Mouse (Mus musculus) heart, adult 18-20 months (tissue): ENCODE results near the gene Pafah1b3. TPM values are rescaled to one million over a fixed set of nuclear protein-coding genes. Genes with fewer than 3 reads are reported as not detected.
"Not testable (repeated sequence)": the region's sequence is repeated elsewhere in the genome, so short reads cannot be mapped to it uniquely, and the experiment has no call there.

ENCODE experiments used
- DNase-seq, 2 experiments: peaks; one replicate each; pipeline ENCODE4 v3.0.0; 2021 to 2022; ENCODE audit warnings: mixed read lengths in 1 of 2
- long read RNA-seq, 2 experiments: library from polyadenylated mRNA; stranded (forward); transcript quantifications; one replicate each; pipeline ENCODE4 v2.0.0; 2021
- total RNA-seq, 2 experiments: library from RNA; stranded (reverse); gene quantifications; 2 replicates each; pipeline ENCODE4 v1.2.3; 2021

Pafah1b3 gene
- 1 to 10 TPM; 4.0 to 5.6 TPM for total RNA-seq
- long read RNA-seq, experiment 1, partial matches to known transcripts, result 0 of 3 reads
- long read RNA-seq, experiment 1, other reads (novel, unspliced or antisense), result 1 of 3 reads
- long read RNA-seq, experiment 2, partial matches to known transcripts, result 0 of 1 reads
- long read RNA-seq, experiment 2, other reads (novel, unspliced or antisense), result 0 of 1 reads

DNA sequence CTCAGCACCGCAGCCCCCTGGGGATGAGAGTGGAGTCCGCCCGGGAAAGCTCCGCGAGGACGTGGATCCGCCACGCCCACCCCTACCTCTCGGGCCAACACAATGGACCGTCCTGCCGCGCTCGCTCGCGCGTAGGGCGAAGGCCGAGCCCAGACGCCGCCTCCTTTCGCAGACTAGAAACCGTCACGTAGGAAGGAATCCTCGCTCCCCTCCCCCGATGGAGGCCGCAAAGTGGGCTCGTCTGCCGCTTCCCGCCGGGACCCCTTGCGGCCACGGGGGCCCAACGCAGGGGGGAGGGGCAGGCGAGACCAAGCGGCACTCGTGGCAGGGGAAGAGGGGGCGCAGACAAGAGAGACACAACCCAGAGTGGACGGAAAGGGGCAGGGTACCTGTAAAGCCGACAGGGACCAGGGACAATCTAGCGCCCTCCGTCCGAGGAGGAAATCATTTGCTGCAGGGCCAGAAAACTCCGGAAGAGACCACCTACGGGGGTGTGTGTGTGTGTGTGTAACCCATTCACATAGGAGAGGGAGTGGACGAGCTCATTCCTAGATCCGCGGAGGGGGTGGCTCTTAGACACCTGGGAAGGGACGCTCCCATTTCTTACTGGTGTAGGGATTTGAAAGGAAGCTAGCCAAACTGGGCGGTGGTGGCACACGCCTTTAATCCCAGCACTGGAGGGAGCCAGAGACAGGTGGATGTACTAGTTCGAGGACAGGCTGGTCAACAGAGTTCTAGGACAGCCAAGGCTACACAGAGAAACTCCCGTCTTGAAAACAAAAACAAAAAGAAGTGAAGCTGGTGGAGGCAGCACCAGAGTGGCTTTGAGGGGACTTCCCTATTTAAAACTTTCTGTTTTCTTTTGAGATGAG is at the start of gene Pafah1b3:
Gene Pafah1b3 (minus strand): TSS at position 533 of the 872 bp plus-strand sequence.
- DNase-seq, result peak; percentile 73 to 75

DNA sequence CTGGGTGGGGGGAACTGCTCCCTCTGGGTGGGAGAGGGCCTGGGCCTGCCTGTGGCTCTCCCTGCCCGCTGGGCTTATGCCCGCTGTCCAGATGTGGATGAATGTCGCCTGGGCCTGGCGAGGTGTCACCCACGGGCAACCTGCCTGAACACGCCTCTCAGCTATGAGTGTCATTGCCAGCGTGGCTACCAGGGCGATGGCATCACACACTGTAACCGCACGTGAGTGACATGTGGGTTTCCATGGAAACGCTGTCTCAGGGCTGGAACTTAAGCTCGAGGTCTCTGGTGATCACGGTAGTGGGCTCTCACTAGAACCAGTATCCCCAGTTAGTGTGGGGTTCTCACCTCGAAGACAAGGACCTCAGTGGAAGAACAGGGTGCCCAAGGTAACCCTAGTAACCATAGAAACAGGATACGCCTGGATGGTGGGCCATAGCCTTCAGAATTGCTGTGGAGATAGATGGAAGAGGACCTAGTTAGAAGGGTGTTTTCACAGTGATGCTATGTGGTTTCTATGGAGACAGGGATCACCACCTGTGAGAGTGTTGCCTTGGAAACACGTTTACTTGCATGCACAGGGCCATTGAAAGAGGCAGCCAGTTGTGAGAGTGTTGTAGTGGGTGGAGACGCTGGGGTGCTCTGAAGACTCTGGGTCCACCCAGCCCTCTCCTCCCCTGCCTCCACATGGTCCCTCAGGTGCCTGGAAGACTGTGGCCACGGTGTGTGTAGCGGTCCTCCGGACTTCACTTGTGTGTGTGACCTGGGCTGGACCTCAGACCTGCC is 43.4 kb upstream of the Pafah1b3 start:
- no peak for DNase-seq

DNA sequence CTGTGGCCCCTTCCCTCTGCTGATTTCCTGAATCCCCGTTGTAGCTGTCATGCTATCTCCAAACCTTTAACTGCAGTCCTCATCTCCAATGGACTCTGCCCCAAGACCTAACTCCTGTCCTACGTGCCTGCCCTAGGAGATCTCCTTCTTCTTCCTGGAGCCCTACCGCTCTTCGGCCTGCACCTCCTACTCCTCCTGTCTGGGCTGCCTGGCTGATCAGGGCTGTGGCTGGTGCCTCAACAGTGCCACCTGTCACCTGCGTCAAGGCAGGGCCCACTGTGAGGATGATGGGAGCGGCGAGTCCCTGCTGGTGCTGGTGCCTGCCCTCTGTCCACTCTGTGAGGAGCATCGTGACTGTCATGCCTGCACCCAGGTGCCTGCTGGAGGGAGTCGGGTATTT is 41.5 kb upstream of the Pafah1b3 start:
- no peak for DNase-seq

DNA sequence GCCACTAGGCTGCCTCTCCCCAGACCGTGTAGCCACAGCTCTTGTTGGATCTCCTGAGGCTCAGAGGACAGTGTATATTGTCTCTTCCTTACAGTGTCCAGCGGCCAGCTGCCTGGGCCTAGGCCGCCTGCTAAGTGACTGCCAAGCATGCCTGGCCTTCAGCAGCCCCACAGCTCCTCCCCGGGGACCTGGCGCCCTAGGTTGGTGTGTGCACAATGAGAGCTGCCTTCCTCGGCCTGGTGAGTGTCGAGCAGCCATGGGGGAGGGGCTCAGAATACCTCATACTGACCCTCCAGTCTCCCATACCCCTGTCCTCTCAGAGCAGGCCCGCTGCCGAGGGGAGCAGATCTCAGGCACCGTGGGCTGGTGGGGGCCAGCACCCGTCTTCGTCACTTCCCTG is 36.7 kb upstream of the Pafah1b3 start:
- DNase-seq, result no peak

DNA sequence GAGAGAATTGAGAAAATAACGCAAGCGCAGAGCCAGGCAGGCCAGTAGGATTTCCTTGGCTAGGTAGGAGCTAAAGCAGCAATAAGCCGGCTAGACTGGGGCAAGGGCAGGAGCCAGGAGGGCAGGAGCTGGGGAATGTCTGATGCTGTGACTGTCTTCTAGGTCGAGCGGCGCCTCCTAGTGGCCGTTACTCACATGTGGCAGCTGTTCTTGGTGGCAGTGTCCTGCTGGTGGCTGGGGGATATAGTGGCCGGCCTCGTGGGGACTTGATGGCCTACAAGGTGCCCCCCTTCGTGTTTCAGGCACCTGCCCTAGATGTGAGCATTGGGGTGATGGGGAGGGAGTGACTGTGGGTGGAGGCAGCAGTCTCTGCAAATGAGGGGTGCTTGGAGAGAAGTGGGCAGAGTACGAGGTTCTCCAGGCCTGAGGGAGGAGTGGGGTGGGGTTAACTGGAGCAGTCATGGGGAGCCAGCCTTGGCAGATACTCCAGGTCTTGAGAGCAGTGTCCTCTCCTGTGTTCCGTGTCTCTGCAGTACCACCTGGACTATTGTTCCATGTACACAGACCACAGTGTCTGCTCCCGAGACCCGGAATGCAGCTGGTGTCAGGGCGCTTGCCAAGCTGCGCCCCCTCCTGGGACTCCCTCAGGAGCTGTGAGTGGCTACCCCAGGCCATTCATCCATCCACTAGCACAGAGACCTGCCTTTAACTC is 36.0 kb upstream of the Pafah1b3 start:
- DNase-seq, result peak; percentile 70 to 78

DNA sequence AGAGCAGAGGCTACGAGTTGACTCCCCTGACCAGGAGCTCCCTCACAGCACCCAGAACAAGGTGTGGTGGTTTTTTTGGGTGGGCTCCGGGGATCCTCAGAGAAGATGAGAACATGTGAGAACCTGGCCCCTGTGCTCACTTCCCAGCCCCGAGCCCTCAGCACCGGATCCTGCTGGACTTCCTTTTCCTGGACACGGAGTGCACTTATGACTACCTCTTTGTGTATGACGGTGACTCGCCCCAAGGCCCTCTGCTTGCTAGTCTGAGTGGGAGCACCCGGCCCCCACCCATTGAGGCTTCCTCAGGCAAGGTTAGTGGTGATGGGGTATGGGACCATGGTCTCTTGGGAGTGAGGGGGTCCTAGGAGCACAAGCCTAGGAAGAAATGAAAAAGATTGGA is 28.4 kb upstream of the Pafah1b3 start:
- peak in 1 of 2 experiments; percentile 39 for DNase-seq

DNA sequence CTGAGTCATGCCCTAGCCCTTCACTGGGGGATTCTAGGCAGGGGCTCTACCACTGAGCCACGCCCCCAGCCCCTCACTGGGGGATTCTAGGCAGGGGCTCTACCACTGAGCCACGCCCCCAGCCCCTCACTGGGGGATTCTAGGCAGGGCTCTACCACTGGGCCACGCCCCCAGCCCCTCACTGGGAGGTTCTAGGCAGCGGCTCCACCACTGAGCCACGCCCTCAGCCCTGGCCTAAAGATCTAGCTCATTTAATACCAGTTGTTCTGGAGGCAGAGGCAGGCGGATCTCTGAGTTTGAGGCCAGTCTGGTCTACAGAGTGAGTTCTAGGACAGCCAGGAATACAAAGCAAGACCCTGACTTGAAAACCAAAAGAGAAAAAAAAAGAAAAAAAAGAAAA is 27.6 kb upstream of the Pafah1b3 start:
- DNase-seq, result not testable (repeated sequence)

DNA sequence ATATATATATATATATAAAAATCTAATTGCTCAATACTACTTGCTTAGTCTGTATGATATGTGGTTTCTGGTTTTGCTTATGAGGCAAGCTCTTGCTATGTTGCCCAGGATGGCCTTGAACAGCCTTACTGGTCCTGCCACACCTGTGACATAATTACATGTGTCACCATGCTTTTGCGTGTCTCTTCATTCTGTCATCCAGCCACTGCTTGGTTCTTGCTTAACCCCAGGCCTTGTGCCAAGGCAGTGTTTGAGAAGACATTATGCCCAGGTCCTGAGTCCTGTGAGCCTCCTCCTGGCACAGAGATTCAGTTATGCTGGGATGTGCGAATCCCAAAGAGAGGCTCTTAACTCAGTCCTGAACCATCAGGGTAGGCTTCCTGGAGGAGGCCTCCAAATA is 25.4 kb upstream of the Pafah1b3 start:
- no peak for DNase-seq

DNA sequence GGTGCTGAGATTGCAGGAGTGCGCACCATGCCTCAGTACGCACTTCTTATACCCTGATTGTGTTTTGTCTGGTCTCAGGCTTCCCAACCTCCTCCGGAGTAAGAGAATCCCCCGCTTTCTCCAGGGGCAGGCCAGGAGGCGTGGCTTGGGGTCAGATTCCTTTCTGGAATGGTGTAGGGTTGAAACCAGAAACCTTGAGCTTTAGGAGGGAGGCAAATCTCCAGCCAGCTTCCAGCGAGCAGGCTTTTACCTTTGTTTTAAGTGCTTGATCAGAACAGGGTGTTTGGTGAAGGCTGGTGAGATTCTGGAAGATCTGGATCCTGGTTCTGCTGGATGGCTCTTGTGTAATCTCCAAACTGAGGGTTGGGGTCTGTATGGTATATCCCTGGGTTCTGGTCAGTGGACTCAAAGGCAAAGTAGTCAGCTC is 24.3 kb upstream of the Pafah1b3 start:
- DNase-seq, result no peak

DNA sequence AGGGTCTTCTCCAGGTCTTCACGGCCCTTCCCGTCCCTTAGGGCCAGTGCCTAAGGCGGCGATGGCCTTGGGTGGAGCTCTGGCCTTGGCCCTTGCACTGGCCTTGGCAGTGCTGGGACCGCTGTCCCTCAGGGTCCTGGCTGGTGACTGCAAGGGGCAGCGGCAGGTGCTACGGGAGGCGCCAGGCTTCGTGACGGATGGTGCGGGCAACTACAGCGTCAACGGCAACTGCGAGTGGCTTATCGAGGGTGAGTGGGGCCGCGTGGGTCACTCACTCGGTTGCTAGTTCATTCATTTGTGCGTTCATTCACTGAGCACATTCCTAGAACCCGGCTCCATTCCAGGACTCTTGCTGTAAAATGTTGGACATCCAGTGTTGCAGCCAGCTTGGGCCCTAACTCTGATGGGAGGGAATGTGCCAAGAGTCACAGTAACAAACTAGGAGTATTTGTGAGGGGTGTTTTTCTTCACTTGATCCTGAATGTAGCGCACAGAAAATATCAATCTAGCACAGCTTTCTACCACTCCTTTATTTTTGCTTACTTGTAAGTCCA is 19.7 kb upstream of the Pafah1b3 start:
- DNase-seq, result peak; percentile 24 to 38

DNA sequence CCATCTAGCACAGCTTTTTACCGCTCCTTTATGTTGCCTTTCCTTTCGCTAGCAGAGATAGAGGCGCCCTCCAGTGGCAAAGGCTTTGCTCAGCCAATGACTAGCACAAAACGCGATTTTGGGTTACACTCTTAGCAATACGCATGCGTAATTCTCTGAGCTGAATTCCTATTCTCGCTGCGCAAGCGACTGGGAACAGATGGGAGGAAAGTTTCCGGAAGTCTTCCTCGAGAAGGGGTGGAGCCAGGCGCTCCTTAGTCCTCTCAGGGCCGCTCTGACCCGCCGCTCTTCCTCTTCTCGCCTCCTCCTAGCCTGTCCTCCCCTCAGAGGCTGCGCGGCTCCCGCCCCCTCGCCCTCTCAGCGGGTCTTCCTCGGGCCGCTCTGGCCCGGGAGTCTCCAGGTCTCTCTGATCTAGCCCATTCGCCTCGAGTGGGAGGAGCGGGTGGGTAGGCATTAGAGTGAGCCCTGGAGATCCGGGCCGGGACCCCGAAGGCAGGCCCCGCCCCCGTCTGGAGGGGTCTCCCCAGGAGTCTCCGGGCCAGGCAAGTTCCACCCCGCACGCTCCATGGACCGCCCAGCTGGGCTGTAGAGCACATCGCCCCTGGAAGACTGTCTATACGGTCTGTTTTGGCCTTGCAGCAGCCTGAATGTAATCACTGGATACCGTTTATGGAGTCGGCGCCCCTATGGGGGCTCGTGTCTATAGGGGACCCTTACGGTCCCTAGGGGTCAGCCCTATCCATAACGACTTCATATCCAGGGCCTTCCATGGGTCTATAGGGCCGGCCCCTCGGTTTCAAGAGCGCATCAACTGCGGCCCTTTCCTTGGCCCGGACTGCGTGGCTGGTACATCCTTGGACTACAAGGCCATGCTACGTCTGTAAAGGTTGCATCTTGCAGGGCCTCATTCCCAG is 19.0 kb upstream of the Pafah1b3 start, which contains the start of gene Megf8:
Gene Megf8 (plus strand): TSS at position 633 of the 914 bp plus-strand sequence.
- DNase-seq, result peak; percentile 98

DNA sequence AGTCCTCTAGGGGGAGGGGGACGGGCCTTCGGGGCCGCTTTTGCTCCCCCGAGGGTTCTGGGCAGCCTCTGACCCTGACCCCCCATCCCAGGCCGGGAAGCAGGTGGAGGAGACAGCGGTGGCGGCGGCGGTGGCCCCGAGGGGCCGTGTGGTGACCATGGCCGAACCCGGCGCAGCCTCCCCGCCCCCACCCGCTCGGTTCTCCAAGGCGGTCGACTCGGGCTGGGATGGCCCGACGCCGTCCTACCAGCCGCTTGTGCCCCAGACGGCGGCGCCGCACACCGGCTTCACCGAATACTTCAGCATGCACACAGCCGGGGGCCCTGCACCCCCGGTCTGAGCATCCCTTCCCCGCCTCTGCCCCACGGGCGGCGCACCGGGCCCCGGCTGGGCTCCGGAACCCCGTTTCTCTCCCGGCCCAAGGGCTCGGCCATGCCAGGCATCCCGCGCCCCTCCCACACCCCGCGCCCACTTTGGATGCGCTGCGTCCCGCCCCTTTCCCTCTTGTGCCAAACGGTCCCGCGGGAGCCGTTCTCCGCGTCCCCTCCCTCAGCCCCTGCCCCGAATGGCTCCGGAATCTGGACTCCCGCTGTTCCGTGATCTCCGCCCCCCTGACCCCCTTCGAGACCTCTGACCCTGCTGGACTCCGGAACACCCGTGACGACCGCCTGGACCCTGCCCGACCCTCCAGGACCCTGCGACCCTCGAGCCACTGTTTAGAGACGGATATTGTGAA is 17.7 kb upstream of the Pafah1b3 start:
- peak in 1 of 2 experiments; percentile 29 for DNase-seq

DNA sequence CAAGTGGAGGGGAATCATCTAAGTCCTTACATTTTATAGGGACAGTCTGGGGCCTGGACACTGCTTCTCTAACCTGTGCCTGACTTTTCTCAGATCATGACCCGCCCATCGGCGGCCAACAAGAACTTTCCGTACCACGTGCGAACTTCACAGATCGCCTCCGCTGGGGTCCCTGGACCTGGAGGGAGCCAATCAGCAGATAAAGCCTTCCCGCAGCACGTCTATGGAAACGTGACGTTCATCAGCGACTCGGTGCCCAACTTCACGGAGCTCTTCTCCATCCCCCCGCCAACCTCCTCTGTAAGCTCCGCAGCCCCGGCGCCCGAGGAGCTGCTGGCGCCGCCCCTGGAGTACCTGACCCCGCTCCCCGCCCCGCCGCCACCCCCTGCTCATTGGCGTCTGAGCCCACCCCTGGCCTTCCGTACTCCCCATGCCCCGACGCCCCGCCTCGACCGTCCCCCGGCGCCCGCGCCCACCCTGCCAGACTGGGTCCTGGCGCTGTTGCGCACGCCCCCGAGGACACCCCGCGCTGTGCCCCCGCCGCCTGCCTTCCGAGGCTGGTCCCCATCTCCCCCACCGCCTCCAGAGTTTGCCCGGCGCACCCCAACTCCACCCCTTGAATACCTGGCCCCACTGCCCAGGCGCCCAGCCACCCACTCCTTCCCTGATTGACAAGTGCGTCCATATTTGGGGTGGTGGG is 17.0 kb upstream of the Pafah1b3 start:
- no peak for DNase-seq

DNA sequence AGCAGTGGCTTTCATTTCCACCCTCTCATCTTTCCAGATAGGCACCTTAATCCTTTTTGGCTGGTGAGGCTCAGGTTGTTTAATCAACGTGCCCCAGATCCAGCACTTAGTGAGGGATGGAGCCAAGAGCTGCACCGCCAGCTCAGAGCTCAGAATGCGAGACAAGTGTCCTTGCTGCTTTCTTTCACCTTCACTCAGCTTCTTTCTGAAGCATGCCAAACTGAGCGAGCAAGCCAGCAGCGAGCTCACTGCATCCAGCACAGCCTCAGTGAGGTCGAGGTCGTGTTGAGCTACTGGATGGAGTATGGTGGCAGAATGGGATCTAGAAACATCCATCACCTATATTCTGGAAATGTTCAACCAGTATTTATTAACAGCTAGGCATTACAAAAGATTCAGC is 15.5 kb upstream of the Pafah1b3 start:
- DNase-seq, result no peak

DNA sequence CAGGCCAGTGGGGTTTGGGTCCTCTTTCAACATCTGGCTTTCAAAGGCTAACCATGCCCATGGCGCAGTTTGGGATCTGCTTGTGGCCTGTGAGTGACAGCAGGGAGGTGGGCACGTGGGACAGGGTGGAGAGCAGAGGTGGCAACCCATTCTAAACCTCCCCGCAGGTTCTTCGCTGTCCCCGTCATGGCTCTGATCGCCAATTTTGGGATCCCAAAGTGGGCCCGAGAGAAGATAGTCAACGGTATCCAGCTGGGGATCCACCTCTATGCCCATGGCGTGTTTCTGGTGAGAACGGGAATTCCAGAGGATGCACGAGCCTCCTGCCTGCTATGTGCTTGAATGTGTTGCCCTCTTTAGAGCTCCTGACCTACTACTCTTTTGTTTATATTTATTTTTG is 13.4 kb upstream of the Pafah1b3 start:
- no peak for DNase-seq

DNA sequence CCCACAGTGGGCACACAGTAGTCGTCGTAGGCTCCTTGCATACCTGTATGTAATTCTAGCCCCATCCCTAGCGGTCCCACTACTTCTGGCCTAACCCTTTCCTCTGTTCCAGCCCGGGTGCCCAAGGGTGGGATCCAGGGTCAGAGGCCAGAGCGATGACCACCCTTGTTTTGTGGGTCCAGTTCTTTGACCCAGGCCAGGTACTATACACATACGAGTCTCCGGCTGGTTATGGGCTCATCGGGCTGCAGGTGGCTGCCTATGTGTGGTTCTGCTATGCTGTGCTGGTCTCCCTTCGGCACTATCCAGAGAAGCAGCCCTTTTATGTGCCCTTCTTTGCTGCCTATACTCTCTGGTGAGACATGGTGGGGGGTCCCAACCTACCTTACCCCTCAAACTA is 11.6 kb upstream of the Pafah1b3 start:
- DNase-seq, result no peak

DNA sequence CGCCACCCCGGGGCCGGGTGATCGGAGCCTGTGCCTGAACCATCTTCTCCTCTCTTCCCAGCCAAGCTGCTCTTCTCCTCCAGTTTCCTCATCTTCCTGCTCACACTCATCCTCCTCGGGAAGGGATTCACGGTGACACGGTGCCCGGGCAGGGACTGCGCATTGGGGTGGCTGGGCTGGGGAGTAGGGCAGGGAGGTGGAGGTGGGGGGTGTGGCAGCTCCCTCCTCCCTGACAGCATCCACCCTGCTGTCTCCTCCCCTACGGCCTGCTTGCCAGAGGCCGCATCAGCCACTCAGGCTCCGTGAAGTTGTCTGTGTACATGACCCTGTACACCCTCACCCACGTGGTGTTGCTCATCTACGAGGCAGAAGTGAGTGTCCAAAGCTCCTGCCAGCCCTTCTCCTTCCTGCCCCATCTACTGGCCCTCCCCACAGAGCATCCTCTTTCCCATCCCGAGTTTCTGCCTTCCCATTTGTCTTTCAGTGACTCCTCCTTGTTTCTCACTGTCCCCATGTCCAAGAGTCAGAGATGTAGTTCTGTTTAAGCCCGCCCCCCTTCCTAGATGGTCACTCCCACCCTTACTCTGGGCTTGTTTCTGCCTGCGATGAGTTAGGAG is 11.0 kb upstream of the Pafah1b3 start:
- DNase-seq, result no peak

DNA sequence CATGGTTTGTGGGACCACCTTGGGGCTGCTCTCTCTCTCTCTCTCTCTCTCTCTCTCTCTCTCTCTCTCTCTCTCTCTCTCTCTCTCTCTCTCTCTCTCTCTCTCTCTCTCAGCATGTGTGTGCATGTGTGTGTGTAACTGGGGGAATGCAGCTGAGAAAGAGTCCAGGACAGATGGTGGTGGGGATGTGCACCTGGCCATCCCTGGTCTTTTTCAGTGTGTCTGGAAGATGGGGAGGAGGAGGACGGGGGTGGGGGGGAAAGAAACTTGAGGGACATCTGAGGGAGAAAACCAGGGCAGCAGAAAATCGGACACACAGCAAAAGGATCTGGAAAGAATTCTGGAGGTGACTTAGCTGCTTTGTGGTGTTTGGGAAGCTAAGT is 8.8 kb upstream of the Pafah1b3 start:
- DNase-seq, result no peak
